ENCODE assay signal across 32 mouse cellular contexts in the genomic region with DNA sequence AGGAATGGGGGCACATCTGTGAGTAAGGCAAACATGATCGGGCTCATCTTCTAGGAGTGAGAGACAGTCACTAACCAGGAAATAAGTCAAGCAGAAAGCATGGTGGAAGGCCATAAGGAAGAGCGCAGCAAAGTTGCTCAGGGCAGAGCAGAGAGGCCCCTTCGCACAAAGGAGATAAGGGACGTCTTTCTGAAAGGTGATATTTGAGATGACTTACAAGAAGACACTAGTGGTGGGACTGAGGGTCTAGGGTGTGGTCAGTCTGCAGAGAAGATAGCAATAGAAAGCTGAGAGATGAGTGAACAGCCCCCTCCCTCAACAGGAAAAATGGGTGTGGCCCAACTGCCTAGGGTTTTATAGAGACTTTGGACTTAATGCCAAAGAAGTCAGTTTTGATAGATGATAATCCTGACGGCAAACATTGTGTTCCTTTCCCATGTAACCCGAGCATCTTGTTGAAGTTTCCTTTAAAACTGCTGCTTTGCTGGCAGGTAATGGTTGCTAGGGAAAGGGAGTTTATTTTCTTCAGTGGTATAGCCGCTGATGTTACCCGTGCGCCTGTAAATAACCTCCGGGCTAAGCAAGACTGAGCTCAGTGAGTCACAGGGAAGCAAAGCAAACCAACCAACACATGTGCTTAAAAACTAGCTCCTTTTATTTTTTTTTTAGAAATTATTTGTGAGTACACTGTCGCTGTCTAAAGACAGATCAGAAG. TPM values are rescaled to one million over a fixed set of nuclear protein-coding genes. Genes with fewer than 3 reads are reported as not detected.
DNase-seq lines count a peak whose midpoint lies in the region; ATAC-seq and TF ChIP-seq lines count a peak whose summit lies in the region.
"Had no signal": no experiment of that assay in that cellular context is flagged by ENCODE, and none has a peak within 500 bp of the region (broad histone marks: within the 10 kb centered on the region; RNA-seq: fewer than 3 reads in every experiment).

No protein-coding gene starts in this region.

- no peak overlapping the region for H3K4me3 ChIP-seq in liver, postnatal 0 days (ENCODE audit: low read depth, low read length)
- H3K4me3 ChIP-seq in intestine, postnatal 0 days (ENCODE audit: low read depth, low read length), result no peak overlapping the region
- H3K4me3 ChIP-seq in liver, embryonic 15.5 days (replicated peaks), result no peak overlapping the region
- H3K4me3 ChIP-seq in midbrain, postnatal 0 days (ENCODE audit: low read depth, low read length), result no peak overlapping the region
- H3K4me3 ChIP-seq: heart, embryonic 12.5 days; hindbrain, embryonic 10.5 days; kidney, embryonic 15.5 days; left cerebral cortex, adult 2 months; limb, embryonic 13.5 days; midbrain, embryonic 10.5 days; midbrain, embryonic 15.5 days; myocyte; neural tube, embryonic 13.5 days; stomach, embryonic 15.5 days had no signal

- H3K4me1 ChIP-seq in liver, postnatal 0 days (ENCODE audit: insufficient read depth), result no peaks in the 10 kb centered on the region
- H3K4me1 ChIP-seq in intestine, postnatal 0 days (replicated peaks; ENCODE audit: control insufficient read depth, insufficient read depth, low read length), result no peaks in the 10 kb centered on the region
- peaks cover 5% of the 10 kb centered on the region; the same call in 1 of the 2 replicates for H3K4me1 ChIP-seq in liver, embryonic 15.5 days (replicated peaks)
- no peaks in the 10 kb centered on the region for H3K4me1 ChIP-seq in midbrain, postnatal 0 days (ENCODE audit: insufficient read depth, low read length)
- H3K4me1 ChIP-seq: hindbrain, embryonic 10.5 days; kidney, embryonic 15.5 days; limb, embryonic 13.5 days; midbrain, embryonic 10.5 days; midbrain, embryonic 15.5 days; neural tube, embryonic 13.5 days; stomach, embryonic 15.5 days had no signal

- peaks cover 5% of the 10 kb centered on the region; the same call in 1 of the 2 replicates for H3K9me3 ChIP-seq in liver, postnatal 0 days (ENCODE audit: low read length)
- 0 out of 2 replicates have a peak, but pooled peaks cover 8% of the 10 kb centered on the region for H3K9me3 ChIP-seq in intestine, postnatal 0 days (ENCODE audit: control insufficient read depth)
- no peaks in the 10 kb centered on the region for H3K9me3 ChIP-seq in liver, embryonic 15.5 days (replicated peaks)
- no peaks in the 10 kb centered on the region for H3K9me3 ChIP-seq in midbrain, postnatal 0 days (ENCODE audit: low read length)
- H3K9me3 ChIP-seq: limb, embryonic 13.5 days; midbrain, embryonic 15.5 days; neural tube, embryonic 13.5 days; stomach, embryonic 15.5 days had no signal

- no peak for TF ChIP-seq CTCF in liver, postnatal 0 days (IDR thresholded peaks at IDR 0.05; ENCODE audit: low read depth)
- no peak for TF ChIP-seq CTCF in intestine, postnatal 0 days (IDR thresholded peaks at IDR 0.05; ENCODE audit: low read depth)
- no peak for TF ChIP-seq CTCF in midbrain, postnatal 0 days (IDR thresholded peaks at IDR 0.05)

- no peak overlapping the region for H3K9ac ChIP-seq in liver, postnatal 0 days (replicated peaks)
- no peak overlapping the region for H3K9ac ChIP-seq in intestine, postnatal 0 days (ENCODE audit: low read depth, low read length)
- no peak overlapping the region for H3K9ac ChIP-seq in liver, embryonic 15.5 days
- no peak overlapping the region for H3K9ac ChIP-seq in midbrain, postnatal 0 days (replicated peaks; ENCODE audit: low read length, poor library complexity, severe bottlenecking)
- H3K9ac ChIP-seq: heart, embryonic 12.5 days; kidney, embryonic 15.5 days; limb, embryonic 13.5 days; midbrain, embryonic 15.5 days; neural tube, embryonic 13.5 days; stomach, embryonic 15.5 days had no signal

- TF ChIP-seq EP300 in liver, postnatal 0 days (IDR thresholded peaks at IDR 0.05; ENCODE audit: low read depth), result no peak

- ATAC-seq in liver, postnatal 0 days, result no peak
- peak; percentile 68 for ATAC-seq in intestine, postnatal 0 days
- ATAC-seq in liver, embryonic 15.5 days (ENCODE audit: insufficient read depth), result 0 out of 2 replicates have a peak, but pooled peaks have one; percentile 44
- ATAC-seq in midbrain, postnatal 0 days (ENCODE audit: low FRiP score), result no peak
- ATAC-seq: activated CD4-positive, CD25-positive, alpha-beta regulatory T cell, adult 4 months; forebrain, embryonic 14.5 days; hindbrain, postnatal 0 days; midbrain, embryonic 15.5 days had no signal

- WGBS in liver, postnatal 0 days (ENCODE audit: insufficient replicate concordance), result 70% methylated on average over 11 of the region's 11 CpGs
- 48% methylated on average over 11 of the region's 11 CpGs for WGBS in intestine, postnatal 0 days
- 53% methylated on average over 11 of the region's 11 CpGs for WGBS in liver, embryonic 15.5 days (ENCODE audit: insufficient replicate concordance)
- WGBS in midbrain, postnatal 0 days, result 89% methylated on average over 11 of the region's 11 CpGs

- H3K4me2 ChIP-seq in liver, postnatal 0 days (ENCODE audit: low read depth, low read length), result no peak overlapping the region
- H3K4me2 ChIP-seq in intestine, postnatal 0 days (replicated peaks; ENCODE audit: low read depth), result no peak overlapping the region
- H3K4me2 ChIP-seq in liver, embryonic 15.5 days, result no peak overlapping the region
- no peak overlapping the region for H3K4me2 ChIP-seq in midbrain, postnatal 0 days (ENCODE audit: low read depth, low read length, poor library complexity, severe bottlenecking)
- H3K4me2 ChIP-seq: heart, embryonic 12.5 days; kidney, embryonic 15.5 days; limb, embryonic 13.5 days; midbrain, embryonic 15.5 days; neural tube, embryonic 13.5 days; stomach, embryonic 15.5 days had no signal

- peak; percentile 20 for DNase-seq in liver
- no peak for DNase-seq in liver, postnatal 0 days
- no peak for DNase-seq in midbrain, postnatal 0 days (ENCODE audit: low spot score)
- no peak for DNase-seq in retina, postnatal 1 day
- DNase-seq in left cerebral cortex, postnatal 25 days (ENCODE audit: low spot score in 2 of 2), result no peak
- DNase-seq: adrenal gland, adult 2 months; adrenal gland, postnatal 36 days; cerebellum, adult 8-10 months; cerebellum, postnatal 25 days; gastrocnemius, postnatal 25 days; heart, adult 18-20 months; kidney, adult 11 months; kidney, postnatal 25 days; lung, adult 2 months; lung, postnatal 10 days; right cerebral cortex, postnatal 14 days had no signal

- H3K27ac ChIP-seq in liver, postnatal 0 days (ENCODE audit: low read depth), result no peak overlapping the region
- no peak overlapping the region for H3K27ac ChIP-seq in intestine, postnatal 0 days (ENCODE audit: low read depth, low read length)
- no peak overlapping the region for H3K27ac ChIP-seq in liver, embryonic 15.5 days (replicated peaks)
- H3K27ac ChIP-seq in midbrain, postnatal 0 days (ENCODE audit: low read depth, low read length), result no peak overlapping the region
- H3K27ac ChIP-seq: hindbrain, embryonic 10.5 days; hindbrain, postnatal 0 days; kidney, embryonic 15.5 days; left cerebral cortex, adult 2 months; limb, embryonic 13.5 days; macrophage; midbrain, embryonic 10.5 days; midbrain, embryonic 15.5 days; neural tube, embryonic 13.5 days; stomach, embryonic 15.5 days had no signal

- no peaks in the 10 kb centered on the region for H3K27me3 ChIP-seq in liver, postnatal 0 days (ENCODE audit: insufficient read depth, low read length)
- H3K27me3 ChIP-seq in intestine, postnatal 0 days (replicated peaks; ENCODE audit: control insufficient read depth, insufficient read depth, low read length), result no peaks in the 10 kb centered on the region
- H3K27me3 ChIP-seq in liver, embryonic 15.5 days, result no peaks in the 10 kb centered on the region
- no peaks in the 10 kb centered on the region for H3K27me3 ChIP-seq in midbrain, postnatal 0 days (ENCODE audit: insufficient read depth, low read length)
- H3K27me3 ChIP-seq: heart, embryonic 12.5 days; kidney, embryonic 15.5 days; limb, embryonic 13.5 days; neural tube, embryonic 13.5 days; stomach, embryonic 15.5 days had no signal

- H3K36me3 ChIP-seq in liver, postnatal 0 days (replicated peaks; ENCODE audit: insufficient read depth, low read length), result no peaks in the 10 kb centered on the region
- H3K36me3 ChIP-seq in intestine, postnatal 0 days (ENCODE audit: control insufficient read depth, insufficient read depth), result no peaks in the 10 kb centered on the region
- no peaks in the 10 kb centered on the region for H3K36me3 ChIP-seq in liver, embryonic 15.5 days (replicated peaks)
- H3K36me3 ChIP-seq in midbrain, postnatal 0 days (ENCODE audit: insufficient read depth, low read length), result no peaks in the 10 kb centered on the region
- H3K36me3 ChIP-seq: heart, embryonic 12.5 days; hindbrain, embryonic 10.5 days; kidney, embryonic 15.5 days; limb, embryonic 13.5 days; midbrain, embryonic 10.5 days; midbrain, embryonic 15.5 days; neural tube, embryonic 13.5 days; stomach, embryonic 15.5 days had no signal

- intact Hi-C loops in left cerebral cortex, postnatal 25 days (cut with DNase I), result no loop called here

RNA-seq across cellular contexts. Expression of a gene that starts 40.8 kb away (rescaled TPM):
- 37.7 and 40.4 TPM in 2 replicates for polyA plus RNA-seq in liver, postnatal 0 days (2015; fragmentation: Nextera tagmentation; extraction: Ambion mirVana)
- polyA plus RNA-seq in intestine, postnatal 0 days (2015; fragmentation: Nextera tagmentation; extraction: Ambion mirVana), result 92.1 and 98.3 TPM in 2 replicates
- 30.3 and 32.0 TPM in 2 replicates for polyA plus RNA-seq in liver, embryonic 15.5 days (2015; fragmentation: Nextera tagmentation; extraction: Ambion mirVana)
- 51.5 and 62.7 TPM in 2 replicates for total RNA-seq in midbrain, postnatal 0 days (2014; rRNA removed)
- polyA plus RNA-seq in midbrain, postnatal 0 days (2015; fragmentation: Nextera tagmentation; extraction: Ambion mirVana), result 42.6 and 70.7 TPM in 2 replicates
- 100 to 1,000 TPM; 170 to 172 TPM for total RNA-seq in left cerebral cortex, postnatal 25 days (2021)

Comparison
In these comparisons a context has a peak if more than half of its experiments do, and no peak if none do; other contexts are left out.
1. ATAC-seq: peak in intestine, postnatal 0 days (single experiment) and liver, embryonic 15.5 days (single experiment); none in liver, postnatal 0 days (single experiment) and midbrain, postnatal 0 days (single experiment).